Mouse (Mus musculus) small intestine, adult 2 months (tissue): ENCODE measurements around the gene Sae1. TPM values are rescaled to one million over a fixed set of nuclear protein-coding genes. Genes with fewer than 3 reads are reported as not detected.

Source experiments
- H3K27ac ChIP-seq: fragments of 200-500 bp; 2 replicates; pipeline ENCODE4 v1.5.1; 2012; ENCODE audit warnings: low read depth, low read length, control low read depth, inconsistent platforms; ENCODE audit not compliant: insufficient read depth
- H3K27me3 ChIP-seq: fragments of 200-500 bp; 2 replicates; pipeline ENCODE4 v1.6.1; 2012; ENCODE audit warnings: mild to moderate bottlenecking, moderate library complexity, low read length, inconsistent platforms; ENCODE audit not compliant: control insufficient read depth, insufficient read depth
- H3K36me3 ChIP-seq: fragments of 200-500 bp; 2 replicates; pipeline ENCODE4 v1.6.1; 2012; ENCODE audit warnings: mild to moderate bottlenecking, low read length, control low read depth, inconsistent platforms; ENCODE audit not compliant: control insufficient read depth, insufficient read depth
- H3K4me1 ChIP-seq: fragments of 200-500 bp; 2 replicates; pipeline ENCODE4 v1.6.1; 2012; ENCODE audit warnings: low read length, inconsistent platforms, mixed read lengths; ENCODE audit not compliant: control insufficient read depth, insufficient read depth, insufficient read length
- H3K4me3 ChIP-seq: fragments of 200-500 bp; 2 replicates; pipeline ENCODE4 v1.5.1; 2012; ENCODE audit warnings: low read depth, mild to moderate bottlenecking, control low read depth, inconsistent platforms, low read length, moderate library complexity
- CTCF ChIP-seq: fragments of 200-500 bp; IDR thresholded peaks from 2 replicates; pipeline ENCODE4 v1.5.1; 2012; ENCODE audit warnings: low read depth, mild to moderate bottlenecking, control low read depth, inconsistent platforms, low read length, moderate library complexity, mixed read lengths; ENCODE audit not compliant: insufficient replicate concordance, insufficient read length; ENCODE audit errors: extremely low read depth
- POLR2A ChIP-seq: fragments of 200-500 bp; IDR thresholded peaks from 2 replicates; pipeline ENCODE4 v1.6.1; 2012; ENCODE audit warnings: low read depth, mild to moderate bottlenecking, control low read depth, inconsistent platforms, low read length, moderate library complexity
- WGBS: fragments of 180-500 bp; shearing (Covaris S2); methylation state at CpG from one replicate; pipeline ENCODE4 v1.1.7; 2018; 5-methylcytosine and 5-hydroxymethylcytosine counted together
- polyA plus RNA-seq: library from polyadenylated mRNA; depleted of rRNA; stranded (reverse); fragments of >200 nt; gene quantifications from 2 replicates; pipeline ENCODE4 v1.2.3, GENCODE M21; 2012; rRNA removed

The Sae1 gene
- polyA plus RNA-seq = 9.8 and 15.0 TPM in 2 replicates

GRCm38 (mm10) chr7:16387160-16388041 lies at the start of gene Sae1:
Gene Sae1, minus strand, starts transcription at chr7:16387806.
- Histone ChIP-seq H3K4me3 (peak within 1 kb of the TSS; percentile 82), H3K36me3 (no peaks in the 10 kb centered on the region), H3K4me1 (peaks cover 4% of the 10 kb centered on the region; the same call in 1 of the 2 replicates), H3K27me3 (no peaks in the 10 kb centered on the region), H3K27ac (peak within 1 kb of the TSS; percentile 22; the same call in 1 of the 2 replicates)
- TF ChIP-seq POLR2A (0 out of 2 replicates have a peak, but pooled peaks have one; percentile 54), CTCF (no peak)
- WGBS = 2% methylated on average over 58 of the region's 58 CpGs

GRCm38 (mm10) chr7:16435088-16435487 lies 47.5 kb upstream of the Sae1 start:
- Histone ChIP-seq H3K4me3 (no peak overlapping the region), H3K36me3 (peaks cover 64% of the 10 kb centered on the region), H3K4me1 (peaks cover 3% of the 10 kb centered on the region; the same call in 1 of the 2 replicates), H3K27ac (no peak overlapping the region), H3K27me3 (no peaks in the 10 kb centered on the region)
- WGBS = 91% methylated on average over 9 of the region's 9 CpGs
- no peak for TF ChIP-seq CTCF
- TF ChIP-seq POLR2A = no peak

- Histone ChIP-seq H3K4me3 (no peak overlapping the region), H3K27ac (no peak overlapping the region), H3K4me1 (peaks cover 2% of the 10 kb centered on the region; the same call in 1 of the 2 replicates), H3K36me3 (peaks cover 80% of the 10 kb centered on the region), H3K27me3 (no peaks in the 10 kb centered on the region)
- TF ChIP-seq POLR2A (no peak), CTCF (no peak)
- WGBS = 83% methylated on average over 3 of the region's 3 CpGs
Observed at GRCm38 (mm10) chr7:16433352-16433971, 45.9 kb upstream of the Sae1 start.

GRCm38 (mm10) chr7:16426129-16426729 lies 38.6 kb upstream of the Sae1 start:
- Histone ChIP-seq H3K4me1 (peaks cover 21% of the 10 kb centered on the region), H3K27ac (peak overlapping the region; percentile 95), H3K36me3 (peaks cover 84% of the 10 kb centered on the region), H3K4me3 (no peak overlapping the region), H3K27me3 (no peaks in the 10 kb centered on the region)
- no peak for TF ChIP-seq POLR2A
- peak; percentile 95 for TF ChIP-seq CTCF
- WGBS = 53% methylated on average over 4 of the region's 4 CpGs

- no peaks in the 10 kb centered on the region for H3K27me3 ChIP-seq
- H3K27ac ChIP-seq = peak overlapping the region; percentile 95
- 41% methylated on average over 10 of the region's 10 CpGs for WGBS
- no peak overlapping the region for H3K4me3 ChIP-seq
- peaks cover 82% of the 10 kb centered on the region for H3K36me3 ChIP-seq
- no peak; the same call in 1 of the 2 replicates for TF ChIP-seq POLR2A
- TF ChIP-seq CTCF = no peak
- peaks cover 25% of the 10 kb centered on the region for H3K4me1 ChIP-seq
Observed at GRCm38 (mm10) chr7:16425721-16426120, 38.1 kb upstream of the Sae1 start.

- WGBS = 90% methylated on average over 9 of the region's 9 CpGs
- Histone ChIP-seq H3K27ac (peak overlapping the region; percentile 95; the same call in 1 of the 2 replicates), H3K27me3 (no peaks in the 10 kb centered on the region), H3K4me3 (no peak overlapping the region), H3K4me1 (peaks cover 34% of the 10 kb centered on the region), H3K36me3 (peaks cover 78% of the 10 kb centered on the region)
- TF ChIP-seq POLR2A (no peak), CTCF (no peak)
Observed at GRCm38 (mm10) chr7:16423731-16424130, 36.1 kb upstream of the Sae1 start.
